Mouse (Mus musculus): ENCODE measurements around the gene Dnm1.

DNA sequence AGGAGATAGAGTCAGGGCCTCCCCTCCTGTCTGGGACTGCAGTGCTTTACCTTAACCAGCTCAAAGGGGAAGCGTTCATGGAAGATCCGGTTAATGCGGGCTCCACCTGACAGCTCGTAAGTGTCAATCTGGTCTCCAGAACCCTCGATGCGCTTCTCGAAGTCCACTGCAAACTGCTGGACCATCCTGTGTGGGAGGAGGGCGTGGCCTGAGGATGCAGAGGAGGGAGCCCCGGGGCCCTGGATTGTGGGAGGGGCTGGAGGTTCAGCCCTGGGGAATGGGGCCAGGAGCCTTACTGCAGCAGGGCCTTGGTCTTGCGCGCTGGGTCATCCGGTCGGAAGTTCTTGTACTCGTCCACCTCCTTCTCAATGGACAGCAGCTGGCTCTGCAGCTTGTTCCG, 17.2 kb downstream of the Dnm1 start:
- TF ChIP-seq CTCF (IDR thresholded peaks at IDR 0.05; ENCODE audit: insufficient read depth, low read depth, low read length): no peak
- TF ChIP-seq POLR2A (IDR thresholded peaks at IDR 0.05; ENCODE audit: insufficient read depth, low read depth, low read length): no peak
